Mouse (Mus musculus) CH12.LX (cell line): ENCODE measurements around the gene Tigd3. TPM values are rescaled to one million over a fixed set of nuclear protein-coding genes. Genes with fewer than 3 reads are reported as not detected.
A peak's percentile ranks its signal among the peaks of the same experiment; 100 is the strongest.

Experiments
- DNase-seq: peaks from one replicate; pipeline ENCODE4 v3.0.0-alpha.2; 2013; ENCODE audit errors: extremely low read depth
- H3K27ac ChIP-seq: 2 replicates; pipeline ENCODE4 v1.5.1; 2012; ENCODE audit warnings: low read depth, mild to moderate bottlenecking, control low read depth, moderate library complexity; ENCODE audit not compliant: insufficient read depth
- H3K27me3 ChIP-seq: replicated peaks from 2 replicates; pipeline ENCODE3; 2012; ENCODE audit warnings: inconsistent platforms
- H3K36me3 ChIP-seq, 2 experiments: replicated peaks in 1 of 2; 2 replicates each; pipeline versions ENCODE3 to v1.6.1; 2012; ENCODE audit warnings: inconsistent platforms in 1 of 2, low read length in 1 of 2, mild to moderate bottlenecking in 1 of 2, mixed read lengths in 1 of 2, moderate library complexity in 1 of 2; ENCODE audit not compliant: control insufficient read depth in 1 of 2, insufficient read depth in 1 of 2
- H3K4me1 ChIP-seq, 2 experiments: 2 replicates each; pipeline ENCODE4 v1.6.1; 2012; ENCODE audit warnings: inconsistent platforms in 1 of 2, moderate library complexity in 1 of 2; ENCODE audit not compliant: insufficient read depth in 2 of 2, control insufficient read depth in 1 of 2
- H3K4me2 ChIP-seq: 2 replicates; pipeline ENCODE4 v1.6.1; 2012; ENCODE audit warnings: low read depth, mild to moderate bottlenecking, control low read depth; ENCODE audit not compliant: poor library complexity, insufficient read depth, severe bottlenecking
- H3K4me3 ChIP-seq, 3 experiments: fragments of 150-350 bp in 1 of 3; sonication (generic) in 1 of 3; replicated peaks in 1 of 3; 2 replicates each; pipeline versions ENCODE3 to v1.5.1; 2011 to 2012; ENCODE audit warnings: low read depth in 2 of 3, low read length in 2 of 3, mild to moderate bottlenecking in 2 of 3, moderate library complexity in 2 of 3, control low read depth in 1 of 3, improper control_type of control experiment in 1 of 3, inconsistent platforms in 1 of 3, mixed read lengths in 1 of 3; ENCODE audit not compliant: poor library complexity in 1 of 3
- H3K79me2 ChIP-seq: replicated peaks from 2 replicates; pipeline ENCODE4 v1.6.1; 2012; ENCODE audit warnings: mild to moderate bottlenecking, moderate library complexity; ENCODE audit not compliant: control insufficient read depth, poor library complexity, insufficient read depth, severe bottlenecking; ENCODE audit errors: extremely low read depth
- H3K9ac ChIP-seq: 2 replicates; pipeline ENCODE4 v1.6.1; 2012; ENCODE audit warnings: low read depth, mild to moderate bottlenecking, control low read depth, moderate library complexity; ENCODE audit not compliant: insufficient read depth
- H3K9me3 ChIP-seq: replicated peaks from 2 replicates; pipeline ENCODE3; 2012; ENCODE audit warnings: low read length, inconsistent platforms, mixed read lengths
- BHLHE40 ChIP-seq: IDR thresholded peaks from 2 replicates; pipeline ENCODE4 v1.6.1; 2011; ENCODE audit warnings: mild to moderate bottlenecking, low read depth, low read length, improper control_type of control experiment
- CHD1 ChIP-seq: IDR thresholded peaks from 2 replicates; pipeline ENCODE4 v1.6.1; 2012; ENCODE audit warnings: low read depth, low read length, improper control_type of control experiment, inconsistent platforms
- CHD2 ChIP-seq: IDR thresholded peaks from 2 replicates; pipeline ENCODE4 v1.6.1; 2011; ENCODE audit warnings: low read length, improper control_type of control experiment
- CTCF ChIP-seq, 2 experiments: IDR thresholded peaks in 1 of 2; conservative IDR thresholded peaks in 1 of 2; 2 replicates each; pipeline ENCODE4 v1.5.1; 2011 to 2012; ENCODE audit warnings: low read depth in 2 of 2, low read length in 2 of 2, improper control_type of control experiment in 1 of 2, inconsistent platforms in 1 of 2, mild to moderate bottlenecking in 1 of 2, moderate library complexity in 1 of 2
- E2F4 ChIP-seq: IDR thresholded peaks from 2 replicates; pipeline ENCODE4 v1.6.1; 2011; ENCODE audit warnings: low read depth, low read length, improper control_type of control experiment; ENCODE audit not compliant: insufficient replicate concordance
- ELF1 ChIP-seq: IDR thresholded peaks from 2 replicates; pipeline ENCODE4 v1.6.1; 2014; ENCODE audit warnings: low read depth, mild to moderate bottlenecking, inconsistent platforms, low read length, improper control_type of control experiment
- ETS1 ChIP-seq: conservative IDR thresholded peaks from 2 replicates; pipeline ENCODE4 v1.6.1; 2012; ENCODE audit warnings: low read depth, mild to moderate bottlenecking, inconsistent platforms, low read length, improper control_type of control experiment, moderate library complexity
- GABPA ChIP-seq: IDR thresholded peaks from 2 replicates; pipeline ENCODE4 v1.6.1; 2012; ENCODE audit warnings: low read depth, low read length, improper control_type of control experiment, inconsistent platforms; ENCODE audit not compliant: insufficient replicate concordance
- MAFK ChIP-seq: IDR thresholded peaks from 2 replicates; pipeline ENCODE4 v1.6.1; 2011; ENCODE audit warnings: low read length, improper control_type of control experiment; ENCODE audit not compliant: insufficient replicate concordance
- MAX ChIP-seq: IDR thresholded peaks from 2 replicates; pipeline ENCODE4 v1.6.1; 2011; ENCODE audit warnings: low read length, improper control_type of control experiment
- MAZ ChIP-seq: IDR thresholded peaks from 2 replicates; pipeline ENCODE4 v1.6.1; 2012; ENCODE audit warnings: low read depth, mild to moderate bottlenecking, inconsistent platforms, low read length, improper control_type of control experiment, moderate library complexity
- MEF2A ChIP-seq: IDR thresholded peaks from 2 replicates; pipeline ENCODE4 v1.6.1; 2014; ENCODE audit warnings: low read depth, mild to moderate bottlenecking, inconsistent platforms, low read length, improper control_type of control experiment, borderline replicate concordance
- MXI1 ChIP-seq: IDR thresholded peaks from 2 replicates; pipeline ENCODE4 v1.6.1; 2011; ENCODE audit warnings: mild to moderate bottlenecking, low read depth, low read length, improper control_type of control experiment
- MYC ChIP-seq: IDR thresholded peaks from 2 replicates; pipeline ENCODE4 v1.6.1; 2011; ENCODE audit warnings: low read depth, mild to moderate bottlenecking, improper control_type of control experiment, low read length
- NELFE ChIP-seq: IDR thresholded peaks from 2 replicates; pipeline ENCODE4 v1.6.1; 2011; ENCODE audit warnings: low read depth, low read length, improper control_type of control experiment
- POLR2A ChIP-seq: IDR thresholded peaks from 2 replicates; pipeline ENCODE4 v1.6.1; 2011; ENCODE audit warnings: low read depth, mild to moderate bottlenecking, improper control_type of control experiment, low read length
- POLR2AphosphoS2 ChIP-seq: IDR thresholded peaks from 2 replicates; pipeline ENCODE4 v1.6.1; 2011; ENCODE audit warnings: low read depth, low read length, improper control_type of control experiment
- RAD21 ChIP-seq: IDR thresholded peaks from 2 replicates; pipeline ENCODE4 v1.6.1; 2011; ENCODE audit warnings: low read depth, mild to moderate bottlenecking, low read length, improper control_type of control experiment, moderate library complexity
- RCOR1 ChIP-seq: conservative IDR thresholded peaks from 2 replicates; pipeline ENCODE4 v1.6.1; 2012; ENCODE audit warnings: low read depth, mild to moderate bottlenecking, inconsistent platforms, low read length, improper control_type of control experiment
- SIN3A ChIP-seq: IDR thresholded peaks from 2 replicates; pipeline ENCODE4 v1.6.1; 2012; ENCODE audit warnings: low read length, improper control_type of control experiment, inconsistent platforms
- SMC3 ChIP-seq: IDR thresholded peaks from 2 replicates; pipeline ENCODE4 v1.6.1; 2011; ENCODE audit warnings: low read depth, low read length, improper control_type of control experiment
- TBP ChIP-seq: conservative IDR thresholded peaks from 2 replicates; pipeline ENCODE4 v1.6.1; 2011; ENCODE audit warnings: low read depth, low read length, improper control_type of control experiment
- UBTF ChIP-seq: IDR thresholded peaks from 2 replicates; pipeline ENCODE4 v1.6.1; 2012; ENCODE audit warnings: low read depth, mild to moderate bottlenecking, inconsistent platforms, low read length, improper control_type of control experiment, moderate library complexity
- USF1 ChIP-seq: IDR thresholded peaks from 2 replicates; pipeline ENCODE4 v1.6.1; 2014; ENCODE audit warnings: low read depth, mild to moderate bottlenecking, inconsistent platforms, low read length, improper control_type of control experiment
- USF2 ChIP-seq: conservative IDR thresholded peaks from 2 replicates; pipeline ENCODE4 v1.6.1; 2011; ENCODE audit warnings: low read depth, low read length, improper control_type of control experiment
- ZMIZ1 ChIP-seq: IDR thresholded peaks from 2 replicates; pipeline ENCODE4 v1.6.1; 2012; ENCODE audit warnings: low read depth, mild to moderate bottlenecking, inconsistent platforms, low read length, improper control_type of control experiment
- ZNF384 ChIP-seq: IDR thresholded peaks from 2 replicates; pipeline ENCODE4 v1.6.1; 2012; ENCODE audit warnings: low read depth, low read length, improper control_type of control experiment, inconsistent platforms
- dilution Hi-C: fragments of 300-500 bp; cut with MboI; formaldehyde crosslinking; loops from 2 replicates; pipeline ENCODE4 v1.14.3; 2020; ENCODE audit warnings: low sequenced_read_pairs; ENCODE audit not compliant: extremely low pct_unique_long_range_greater_than_20kb, extremely low pct_ligation_motif_present
- in situ Hi-C: fragments of 300-500 bp; cut with MboI; formaldehyde crosslinking; loops from 3 replicates; pipeline ENCODE4 v1.14.3; 2019; ENCODE audit warnings: low sequenced_read_pairs, low pct_ligation_motif_present, low pct_unique_long_range_greater_than_20kb, mixed read lengths
- polyA plus RNA-seq: library from polyadenylated mRNA; unstranded; fragments of >175 nt; gene quantifications from 2 replicates; pipeline ENCODE4 v1.2.1, GENCODE M21; 2012; ENCODE audit warnings: low read depth; ENCODE audit not compliant: insufficient read length
- total RNA-seq, 2 experiments: library from RNA; depleted of rRNA; stranded (reverse); fragments of 300-350 nt in 1 of 2; fragments of >200 nt in 1 of 2; gene quantifications; 2 replicates each; pipeline ENCODE4 v1.2.3; 2012 to 2014

Gene Tigd3
- total and polyA plus RNA-seq, 3 experiments, result 0.67 to 1.6 (median 1.4) TPM

DNA sequence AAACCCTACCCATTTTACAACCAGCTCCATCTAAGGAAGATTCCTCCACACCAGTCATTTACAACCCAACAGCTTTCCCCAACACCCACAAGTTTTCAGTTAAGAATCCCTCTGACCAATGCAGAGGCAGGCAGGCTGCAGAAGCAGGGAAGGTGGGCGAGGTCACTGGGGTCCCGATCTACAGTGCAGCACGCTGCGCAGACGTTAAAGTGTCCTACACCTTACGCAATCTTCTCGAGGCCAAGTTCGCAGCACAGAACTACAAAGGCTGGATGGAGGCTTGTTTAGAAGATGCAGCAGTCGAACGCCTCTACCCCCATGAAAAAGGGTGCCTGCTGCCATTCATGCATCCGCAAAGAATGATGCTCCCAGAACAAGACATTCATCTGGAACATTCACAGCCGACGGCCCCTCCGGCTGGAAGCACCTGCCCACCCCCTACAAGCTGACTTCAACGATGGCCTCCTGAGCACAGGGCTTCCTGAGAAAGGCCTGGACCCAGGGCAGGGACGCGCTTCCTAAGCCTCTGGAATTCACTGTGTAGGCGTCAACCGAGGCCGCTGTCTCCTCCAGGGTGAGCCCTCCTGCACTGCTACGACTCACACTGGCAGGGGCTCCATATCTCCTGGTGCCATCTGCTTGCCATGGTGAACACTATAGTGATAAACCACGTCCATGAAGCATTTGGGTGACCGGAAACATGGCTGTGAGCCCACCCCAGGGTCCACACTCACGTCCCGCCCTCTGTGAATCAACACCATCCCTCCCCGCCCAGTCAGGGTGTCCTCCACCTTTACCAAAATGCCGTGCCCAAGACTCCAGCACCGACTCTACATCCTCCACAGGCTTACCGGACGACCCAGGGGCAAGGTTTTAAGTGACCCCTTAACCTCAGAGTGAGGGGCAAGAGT lies 49.9 kb downstream of the Tigd3 start (continued):
- 0 out of 2 replicates have a peak, but pooled peaks have one; percentile 18 for TF ChIP-seq ZMIZ1
- no peak for TF ChIP-seq ZNF384
- peak; percentile 43; the same call in 1 of the 2 replicates for TF ChIP-seq MAZ
- no peak for TF ChIP-seq MAFK
- TF ChIP-seq GABPA, result no peak
- TF ChIP-seq MXI1, result peak; percentile 54; the same call in 1 of the 2 replicates
- TF ChIP-seq MEF2A, result peak; percentile 19; the same call in 1 of the 2 replicates
- TF ChIP-seq E2F4, result no peak
- no peak for TF ChIP-seq USF1
- TF ChIP-seq POLR2A, result peak; percentile 38; the same call in 1 of the 2 replicates
- TF ChIP-seq ETS1, result no peak
- TF ChIP-seq NELFE, result no peak
- TF ChIP-seq RAD21, result no peak
- TF ChIP-seq USF2, result no peak
- TF ChIP-seq UBTF, result 0 out of 2 replicates have a peak, but pooled peaks have one; percentile 51
- no peak for TF ChIP-seq TBP

DNA sequence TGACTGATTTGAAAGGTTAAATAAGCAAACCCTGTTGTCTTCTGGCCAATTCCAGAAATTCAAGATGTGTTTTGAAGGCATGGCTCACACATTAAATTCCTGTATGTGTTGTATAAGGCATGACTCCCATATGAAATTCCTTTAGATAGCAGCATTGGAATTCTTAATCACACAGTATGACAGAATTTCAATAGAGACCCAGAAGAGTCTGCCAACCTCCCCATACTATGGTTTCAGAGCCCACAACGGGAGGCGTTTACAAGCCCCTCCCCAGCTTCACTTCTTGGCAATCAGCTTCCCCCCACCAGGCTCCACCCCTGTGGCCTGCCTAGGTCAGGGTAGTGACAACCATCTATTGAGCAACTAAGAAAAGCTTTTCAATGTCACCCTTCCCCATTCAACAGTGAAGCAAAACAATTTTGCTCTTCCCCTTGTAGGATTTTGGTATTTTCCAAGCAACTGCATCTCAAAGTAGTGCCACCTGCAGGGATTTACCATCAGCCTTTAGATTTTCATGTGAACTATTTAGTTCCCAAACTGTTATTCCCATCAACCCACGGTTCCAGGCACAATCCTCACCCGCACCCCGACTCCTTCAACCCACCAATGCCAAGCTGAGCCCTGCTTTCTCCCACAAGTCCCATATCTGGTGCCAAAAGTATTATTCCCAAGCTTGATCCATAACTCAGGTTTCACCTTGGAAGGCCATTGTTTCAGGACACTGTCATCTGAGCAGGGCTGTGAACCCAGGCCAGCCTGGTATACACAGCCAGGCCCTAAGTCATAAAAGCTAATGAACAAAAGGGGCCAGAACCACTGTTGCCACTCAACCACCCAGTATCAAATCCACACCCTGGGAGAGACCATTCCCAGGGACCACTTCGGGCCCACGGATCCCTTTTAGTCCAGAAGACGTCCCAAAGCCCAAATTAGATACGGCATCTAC lies 50.9 kb downstream of the Tigd3 start:
- peak overlapping the region; percentile 65 to 98 (median 68) for H3K4me3 ChIP-seq
- H3K27ac ChIP-seq, result peak overlapping the region; percentile 99
- H3K79me2 ChIP-seq, result peaks cover 49% of the 10 kb centered on the region
- DNase-seq, result peak; percentile 54
- H3K36me3 ChIP-seq, result peaks cover 9 to 20% of the 10 kb centered on the region in 2 experiments
- peak overlapping the region; percentile 94 for H3K4me2 ChIP-seq
- TF ChIP-seq ETS1 (0 out of 2 replicates have a peak, but pooled peaks have one; percentile 11), GABPA (no peak), TBP (0 out of 2 replicates have a peak, but pooled peaks have one; percentile 13), POLR2AphosphoS2 (peak; percentile 49), ZMIZ1 (peak; percentile 61), CTCF (conservative IDR thresholded peaks at IDR 0.05 in 1 of 2, IDR thresholded peaks at IDR 0.05 in 1 of 2; ENCODE audit: low read depth in 2 of 2, low read length in 2 of 2) (no peak), NELFE (peak; percentile 64; the same call in 1 of the 2 replicates), CHD2 (peak; percentile 71), SMC3 (peak; percentile 17; the same call in 1 of the 2 replicates), UBTF (no peak), MAZ (peak; percentile 60; the same call in 1 of the 2 replicates), ZNF384 (no peak), MYC (no peak), SIN3A (peak; percentile 67), ELF1 (0 out of 2 replicates have a peak, but pooled peaks have one; percentile 15), RCOR1 (peak; percentile 54; the same call in 1 of the 2 replicates), CHD1 (0 out of 2 replicates have a peak, but pooled peaks have one; percentile 81), E2F4 (no peak), MAX (no peak), POLR2A (peak; percentile 23), BHLHE40 (no peak), MXI1 (no peak; the same call in 1 of the 2 replicates)
- H3K27me3 ChIP-seq, result no peaks in the 10 kb centered on the region
- H3K4me1 ChIP-seq, result peaks cover 17 to 55% of the 10 kb centered on the region in 2 experiments
- dilution Hi-C loops, result no loop called here
- in situ Hi-C loops, result no loop called here
- H3K9me3 ChIP-seq, result no peaks in the 10 kb centered on the region
- H3K9ac ChIP-seq, result peak overlapping the region; percentile 99
